Comparison of ENCODE assay signal across 8 mouse cellular contexts in genomic region chr7:29000651-29001605, GRCm38 (mm10). TPM values are rescaled to one million over a fixed set of nuclear protein-coding genes. Genes with fewer than 3 reads are reported as not detected.
DNase-seq lines count a peak whose midpoint lies in the region; ATAC-seq and TF ChIP-seq lines count a peak whose summit lies in the region.

No protein-coding gene starts in this region.

- H3K9ac ChIP-seq in hindbrain, postnatal 0 days (replicated peaks; ENCODE audit: low read length), result peak overlapping the region; percentile 51
- peak overlapping the region; percentile 54 for H3K9ac ChIP-seq in limb, embryonic 15.5 days
- H3K9ac ChIP-seq in midbrain, embryonic 15.5 days, result peak overlapping the region; percentile 59

- no peaks in the 10 kb centered on the region for H3K9me3 ChIP-seq in hindbrain, postnatal 0 days (ENCODE audit: low read length)
- H3K9me3 ChIP-seq in limb, embryonic 15.5 days, result no peaks in the 10 kb centered on the region; the same call in 1 of the 2 replicates
- H3K9me3 ChIP-seq in midbrain, embryonic 15.5 days, result no peaks in the 10 kb centered on the region

- intact Hi-C loops in gastrocnemius, adult 2 months (cut with DNase I), result no loop called here

- H3K4me2 ChIP-seq in hindbrain, postnatal 0 days (ENCODE audit: low read depth, low read length), result peak overlapping the region; percentile 76
- peak overlapping the region; percentile 85 for H3K4me2 ChIP-seq in limb, embryonic 15.5 days
- peak overlapping the region; percentile 82 for H3K4me2 ChIP-seq in midbrain, embryonic 15.5 days

- peak overlapping the region; percentile 64 for H3K4me3 ChIP-seq in gastrocnemius, adult 2 months
- peak overlapping the region; percentile 41 for H3K4me3 ChIP-seq in hindbrain, postnatal 0 days (ENCODE audit: low read length)
- peak overlapping the region; percentile 51 for H3K4me3 ChIP-seq in limb, embryonic 15.5 days
- H3K4me3 ChIP-seq in midbrain, embryonic 15.5 days, result peak overlapping the region; percentile 50

- ATAC-seq in hindbrain, postnatal 0 days, result peak; percentile 77
- peak; percentile 66 for ATAC-seq in limb, embryonic 15.5 days (ENCODE audit: insufficient number of reproducible peaks, low FRiP score, low TSS enrichment, low read depth)
- peak; percentile 78 for ATAC-seq in midbrain, embryonic 15.5 days (replicated peaks)

- no peaks in the 10 kb centered on the region for H3K36me3 ChIP-seq in hindbrain, postnatal 0 days (ENCODE audit: insufficient read depth, low read length)
- H3K36me3 ChIP-seq in limb, embryonic 15.5 days, result no peaks in the 10 kb centered on the region
- no peaks in the 10 kb centered on the region for H3K36me3 ChIP-seq in midbrain, embryonic 15.5 days (replicated peaks)

- no peaks in the 10 kb centered on the region for H3K4me1 ChIP-seq in hindbrain, postnatal 0 days (ENCODE audit: insufficient read depth, low read length)
- H3K4me1 ChIP-seq in limb, embryonic 15.5 days, result peaks cover 12% of the 10 kb centered on the region
- peaks cover 4% of the 10 kb centered on the region; the same call in 1 of the 2 replicates for H3K4me1 ChIP-seq in midbrain, embryonic 15.5 days

- peak overlapping the region; percentile 28; the same call in 1 of the 2 replicates for H3K27ac ChIP-seq in gastrocnemius, adult 2 months
- H3K27ac ChIP-seq in hindbrain, postnatal 0 days, result no peak overlapping the region
- H3K27ac ChIP-seq in limb, embryonic 15.5 days, result peak overlapping the region; percentile 43; the same call in 1 of the 2 replicates
- peak overlapping the region; percentile 62 for H3K27ac ChIP-seq in midbrain, embryonic 15.5 days

- H3K27me3 ChIP-seq in hindbrain, postnatal 0 days (ENCODE audit: insufficient read depth, low read length), result no peaks in the 10 kb centered on the region
- no peaks in the 10 kb centered on the region for H3K27me3 ChIP-seq in limb, embryonic 15.5 days
- no peaks in the 10 kb centered on the region for H3K27me3 ChIP-seq in midbrain, embryonic 15.5 days (replicated peaks)

- DNase-seq in Muller cell, postnatal 12 days (ENCODE audit: inconsistent ontology term), result peak; percentile 54
- DNase-seq in c-Kit-negative CD71-positive TER-119-positive erythroid progenitor cells, embryonic 14.5 days (ENCODE audit: low read depth, low spot score), result peak; percentile 37
- DNase-seq in gastrocnemius, adult 2 months, result peak; percentile 81
- peak; percentile 54 for DNase-seq in hindbrain, postnatal 0 days (ENCODE audit: low spot score)
- peak; percentile 79 to 83 for DNase-seq in spleen, postnatal 14 days (ENCODE audit: low spot score in 2 of 2)
- no peak for DNase-seq in adipocyte (ENCODE audit: low spot score)

- 7% methylated on average over 43 of the region's 43 CpGs for WGBS in hindbrain, postnatal 0 days
- 5% methylated on average over 43 of the region's 43 CpGs for WGBS in limb, embryonic 15.5 days
- 5% methylated on average over 43 of the region's 43 CpGs for WGBS in midbrain, embryonic 15.5 days

- TF ChIP-seq CTCF in gastrocnemius, adult 2 months (IDR thresholded peaks at IDR 0.05), result no peak
- TF ChIP-seq CTCF in hindbrain, postnatal 0 days (IDR thresholded peaks at IDR 0.05; ENCODE audit: low read depth), result no peak

RNA-seq across cellular contexts. Expression of gene Map4k1, which starts 19.1 kb away (rescaled TPM):
- under 1 TPM; 0.25 to 0.33 TPM for total RNA-seq in gastrocnemius, adult 2 months (2021)
- 4.1 and 5.8 TPM in 2 replicates for total RNA-seq in hindbrain, postnatal 0 days (2014; rRNA removed)
- 12.5 and 15.0 TPM in 2 replicates for polyA plus RNA-seq in hindbrain, postnatal 0 days (2015; fragmentation: Nextera tagmentation; extraction: Ambion mirVana)
- polyA plus RNA-seq in limb, embryonic 15.5 days (2015; fragmentation: Nextera tagmentation; extraction: Ambion mirVana), result 7.2 and 7.6 TPM in 2 replicates
- 8.5 and 11.4 TPM in 2 replicates for polyA plus RNA-seq in midbrain, embryonic 15.5 days (2015; fragmentation: Nextera tagmentation; extraction: Ambion mirVana)

RNA-seq across cellular contexts. Expression of gene Eif3k, which starts 19.3 kb away (rescaled TPM):
- total RNA-seq in gastrocnemius, adult 2 months (2021), result 100 to 1,000 TPM; 122 to 141 TPM
- total RNA-seq in hindbrain, postnatal 0 days (2014; rRNA removed), result 347 and 472 TPM in 2 replicates
- polyA plus RNA-seq in hindbrain, postnatal 0 days (2015; fragmentation: Nextera tagmentation; extraction: Ambion mirVana), result 309 TPM in 2 replicates
- 372 and 387 TPM in 2 replicates for polyA plus RNA-seq in limb, embryonic 15.5 days (2015; fragmentation: Nextera tagmentation; extraction: Ambion mirVana)
- 269 and 284 TPM in 2 replicates for polyA plus RNA-seq in midbrain, embryonic 15.5 days (2015; fragmentation: Nextera tagmentation; extraction: Ambion mirVana)

RNA-seq across cellular contexts. Expression of gene Actn4, which starts 38.8 kb away (rescaled TPM):
- total RNA-seq in gastrocnemius, adult 2 months (2021), result 10 to 100 TPM; 27.1 to 40.2 TPM
- 81.3 and 85.7 TPM in 2 replicates for total RNA-seq in hindbrain, postnatal 0 days (2014; rRNA removed)
- polyA plus RNA-seq in hindbrain, postnatal 0 days (2015; fragmentation: Nextera tagmentation; extraction: Ambion mirVana), result 114 and 115 TPM in 2 replicates
- polyA plus RNA-seq in limb, embryonic 15.5 days (2015; fragmentation: Nextera tagmentation; extraction: Ambion mirVana), result 347 and 359 TPM in 2 replicates
- polyA plus RNA-seq in midbrain, embryonic 15.5 days (2015; fragmentation: Nextera tagmentation; extraction: Ambion mirVana), result 140 and 143 TPM in 2 replicates
